In genomic region chr15:5950919-5951318, GRCm38 (mm10) we compare ENCODE assay signal across 29 mouse cellular contexts.
DNase-seq lines count a peak whose midpoint lies in the region; ATAC-seq lines count a peak whose summit lies in the region.
"Had no signal": no experiment of that assay in that cellular context is flagged by ENCODE, and none has a peak within 500 bp of the region (broad histone marks: within the 10 kb centered on the region; RNA-seq: fewer than 3 reads in every experiment).

No protein-coding gene starts in this region.

- H3K27me3 ChIP-seq in lung, embryonic 16.5 days (ENCODE audit: control insufficient read depth, insufficient read depth, low read depth, low read length), result no peaks in the 10 kb centered on the region
- H3K27me3 ChIP-seq: embryonic facial prominence, embryonic 12.5 days; forebrain, embryonic 15.5 days; heart, embryonic 12.5 days; hindbrain, embryonic 13.5 days; limb, embryonic 15.5 days; liver, embryonic 15.5 days; midbrain, embryonic 15.5 days had no signal

- H3K9ac ChIP-seq in lung, embryonic 16.5 days (ENCODE audit: low read length), result no peak overlapping the region
- H3K9ac ChIP-seq: embryonic facial prominence, embryonic 12.5 days; forebrain, embryonic 15.5 days; heart, embryonic 12.5 days; hindbrain, embryonic 13.5 days; limb, embryonic 15.5 days; liver, embryonic 15.5 days; midbrain, embryonic 15.5 days had no signal

- H3K4me1 ChIP-seq in lung, embryonic 16.5 days (replicated peaks; ENCODE audit: control insufficient read depth, insufficient read depth, low read length), result no peaks in the 10 kb centered on the region
- H3K4me1 ChIP-seq: embryonic facial prominence, embryonic 12.5 days; forebrain, embryonic 10.5 days; forebrain, embryonic 15.5 days; heart, embryonic 12.5 days; hindbrain, embryonic 13.5 days; limb, embryonic 10.5 days; limb, embryonic 15.5 days; liver, embryonic 15.5 days; midbrain, embryonic 10.5 days; midbrain, embryonic 15.5 days had no signal

- WGBS in lung, embryonic 16.5 days, result 51% methylated on average over 3 of the region's 3 CpGs

- intact Hi-C loops in heart, postnatal 25 days (cut with DNase I), result no loop called here

- H3K36me3 ChIP-seq in lung, embryonic 16.5 days (ENCODE audit: control insufficient read depth, insufficient read depth, low read length), result no peaks in the 10 kb centered on the region
- H3K36me3 ChIP-seq: embryonic facial prominence, embryonic 12.5 days; forebrain, embryonic 10.5 days; forebrain, embryonic 15.5 days; heart, embryonic 12.5 days; hindbrain, embryonic 13.5 days; limb, embryonic 10.5 days; limb, embryonic 15.5 days; liver, embryonic 15.5 days; midbrain, embryonic 10.5 days; midbrain, embryonic 15.5 days had no signal

- H3K4me2 ChIP-seq in lung, embryonic 16.5 days (ENCODE audit: low read depth, low read length), result no peak overlapping the region
- H3K4me2 ChIP-seq: embryonic facial prominence, embryonic 12.5 days; forebrain, embryonic 15.5 days; heart, embryonic 12.5 days; hindbrain, embryonic 13.5 days; limb, embryonic 15.5 days; liver, embryonic 15.5 days; midbrain, embryonic 15.5 days had no signal

- peak; percentile 8 to 9 for DNase-seq in heart, adult 18-20 months
- DNase-seq in heart, postnatal 25 days (ENCODE audit: low spot score), result no peak
- no peak for DNase-seq in lung, adult 18-20 months
- DNase-seq in embryo, embryonic 10 days (ENCODE audit: low spot score), result no peak
- no peak for DNase-seq in embryo, embryonic 11 days
- DNase-seq: cerebellum, adult 2 months; cerebellum, postnatal 14 days; gastrocnemius, adult 2 months; gastrocnemius, postnatal 36 days; kidney, adult 11 months; kidney, postnatal 14 days; layer of hippocampus, adult 9-11 months; lung, postnatal 10 days; right cerebral cortex, adult 18-20 months; thymus, postnatal 4 days had no signal

- no peak overlapping the region for H3K27ac ChIP-seq in lung, embryonic 16.5 days (ENCODE audit: low read length)
- H3K27ac ChIP-seq: embryonic facial prominence, embryonic 12.5 days; forebrain, embryonic 10.5 days; forebrain, embryonic 15.5 days; gastrocnemius, adult 2 months; hindbrain, embryonic 13.5 days; limb, embryonic 10.5 days; limb, embryonic 15.5 days; liver, embryonic 15.5 days; midbrain, embryonic 10.5 days; midbrain, embryonic 15.5 days; stomach, postnatal 0 days had no signal

- no peaks in the 10 kb centered on the region for H3K9me3 ChIP-seq in lung, embryonic 16.5 days (ENCODE audit: control insufficient read depth, low read length)
- H3K9me3 ChIP-seq: embryonic facial prominence, embryonic 12.5 days; forebrain, embryonic 10.5 days; forebrain, embryonic 15.5 days; heart, embryonic 12.5 days; hindbrain, embryonic 13.5 days; limb, embryonic 10.5 days; limb, embryonic 15.5 days; liver, embryonic 15.5 days; midbrain, embryonic 10.5 days; midbrain, embryonic 15.5 days had no signal

- ATAC-seq in lung, embryonic 16.5 days (ENCODE audit: low read depth), result 0 out of 2 replicates have a peak, but pooled peaks have one; percentile 17
- peak; percentile 84 for ATAC-seq in common myeloid progenitor, adult 5-6 weeks (replicated peaks; ENCODE audit: low read depth, poor library complexity, severe bottlenecking)
- ATAC-seq in megakaryocyte, adult 5-6 weeks (ENCODE audit: poor library complexity, severe bottlenecking), result peak; percentile 86
- ATAC-seq: forebrain, embryonic 15.5 days; midbrain, embryonic 15.5 days had no signal

- H3K4me3 ChIP-seq in lung, embryonic 16.5 days (ENCODE audit: low read length), result no peak overlapping the region
- H3K4me3 ChIP-seq: embryonic facial prominence, embryonic 12.5 days; forebrain, embryonic 10.5 days; forebrain, embryonic 15.5 days; gastrocnemius, adult 2 months; heart, embryonic 12.5 days; hindbrain, embryonic 13.5 days; limb, embryonic 10.5 days; limb, embryonic 15.5 days; liver, embryonic 15.5 days; midbrain, embryonic 10.5 days; midbrain, embryonic 15.5 days had no signal

Comparison
In these comparisons a context has a peak if more than half of its experiments do, and no peak if none do; other contexts are left out.
1. DNase-seq: peak in heart, adult 18-20 months (2 of 2); none in heart, postnatal 25 days (single experiment), lung, adult 18-20 months (0 of 2), embryo, embryonic 10 days (single experiment) and embryo, embryonic 11 days (single experiment).
2. ATAC-seq: peak in every context shown above with its lines; median percentile 86 in megakaryocyte, adult 5-6 weeks; 84 in common myeloid progenitor, adult 5-6 weeks; 17 in lung, embryonic 16.5 days.